ENCODE assay signal across 8 mouse cellular contexts in the genomic region with DNA sequence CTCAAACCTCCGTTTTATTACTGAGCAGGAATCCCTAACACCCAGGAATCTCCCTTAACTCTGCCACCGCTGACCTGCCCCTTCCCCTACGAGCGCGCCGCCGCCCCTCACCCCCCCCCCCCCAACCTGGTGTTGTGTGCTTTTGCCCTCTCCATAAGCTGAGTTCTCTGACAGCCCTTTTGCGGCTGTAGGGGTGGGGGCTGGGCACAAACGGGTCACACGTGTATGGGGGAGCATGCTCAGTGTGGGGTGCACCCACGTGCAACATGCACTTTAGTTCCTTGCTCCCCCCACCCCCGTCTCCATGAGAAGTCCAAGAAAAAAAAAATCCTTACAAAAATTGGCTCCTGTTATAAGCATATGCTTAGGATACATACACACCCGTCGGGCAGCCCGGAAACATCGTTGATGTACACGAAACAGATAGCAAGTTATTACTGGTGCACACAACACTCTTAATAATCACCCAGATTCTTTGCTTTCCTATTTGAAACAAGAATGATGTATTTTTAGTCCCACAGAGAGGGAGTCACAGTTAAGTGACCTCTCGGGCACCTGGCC. TPM values are rescaled to one million over a fixed set of nuclear protein-coding genes. Genes with fewer than 3 reads are reported as not detected.
DNase-seq lines count a peak whose midpoint lies in the region; ATAC-seq and TF ChIP-seq lines count a peak whose summit lies in the region.

No protein-coding gene starts in this region.

- H3K36me3 ChIP-seq in heart, adult 2 months (ENCODE audit: control insufficient read depth, insufficient read depth, low read length): no peaks in the 10 kb centered on the region; the same call in none of the 2 replicates
- peaks cover 7% of the 10 kb centered on the region for H3K36me3 ChIP-seq in C2C12 (ENCODE audit: control insufficient read depth, insufficient read depth)
- no peaks in the 10 kb centered on the region for H3K36me3 ChIP-seq in intestine, embryonic 14.5 days (ENCODE audit: control insufficient read depth, insufficient read depth, low read length)
- no peaks in the 10 kb centered on the region for H3K36me3 ChIP-seq in midbrain, embryonic 11.5 days (ENCODE audit: control insufficient read depth, insufficient read depth, low read length)

- H3K4me3 ChIP-seq in heart, adult 2 months: peak overlapping the region; percentile 71
- H3K4me3 ChIP-seq in C2C12 (ENCODE audit: insufficient read depth, poor library complexity, severe bottlenecking): peak overlapping the region; percentile 69
- peak overlapping the region; percentile 80 for H3K4me3 ChIP-seq in intestine, embryonic 14.5 days (ENCODE audit: low read depth, low read length)
- peak overlapping the region; percentile 96 for H3K4me3 ChIP-seq in midbrain, embryonic 11.5 days (ENCODE audit: low read depth, low read length)

- TF ChIP-seq POLR2A in heart, adult 2 months (IDR thresholded peaks at IDR 0.05; ENCODE audit: insufficient read depth, low read depth, low read length): no peak

- no peak for TF ChIP-seq CTCF in heart, adult 2 months (IDR thresholded peaks at IDR 0.05)
- no peak for TF ChIP-seq CTCF in C2C12 (IDR thresholded peaks at IDR 0.05; ENCODE audit: control insufficient read depth, insufficient read depth, insufficient read length)

- no peaks in the 10 kb centered on the region for H3K27me3 ChIP-seq in heart, adult 2 months (ENCODE audit: control insufficient read depth, insufficient read depth, low read length)
- H3K27me3 ChIP-seq in C2C12 (ENCODE audit: control insufficient read depth, insufficient read depth, insufficient read length): no peaks in the 10 kb centered on the region
- H3K27me3 ChIP-seq in intestine, embryonic 14.5 days (replicated peaks; ENCODE audit: control insufficient read depth, insufficient read depth, low read length): no peaks in the 10 kb centered on the region
- no peaks in the 10 kb centered on the region for H3K27me3 ChIP-seq in midbrain, embryonic 11.5 days (ENCODE audit: control insufficient read depth, insufficient read depth, low read length)

- peak in 1 of 2 experiments; percentile 44 for DNase-seq in heart, adult 2 months
- DNase-seq in heart, postnatal 10 days: no peak
- DNase-seq in cerebellum, postnatal 25 days: peak; percentile 40 to 70
- peak; percentile 68 for DNase-seq in intestine, embryonic 14.5 days (ENCODE audit: low spot score)
- DNase-seq in midbrain, embryonic 11.5 days (ENCODE audit: low spot score, missing footprints): no peak
- DNase-seq in thymus, postnatal 25 days: peak; percentile 66
- no peak for DNase-seq in adipocyte (ENCODE audit: low spot score)

- H3K79me3 ChIP-seq in C2C12 (ENCODE audit: low read depth): peaks cover 56% of the 10 kb centered on the region

- H3K9me3 ChIP-seq in intestine, embryonic 14.5 days (ENCODE audit: control insufficient read depth, low read length): no peaks in the 10 kb centered on the region
- no peaks in the 10 kb centered on the region for H3K9me3 ChIP-seq in midbrain, embryonic 11.5 days (ENCODE audit: control insufficient read depth, low read length)

- WGBS in heart, adult 2 months: under 1% methylated on average over 18 of the region's 18 CpGs
- WGBS in intestine, embryonic 14.5 days: under 1% methylated on average over 18 of the region's 18 CpGs
- WGBS in midbrain, embryonic 11.5 days: under 1% methylated on average over 14 of the region's 18 CpGs

- no peak for ATAC-seq in intestine, embryonic 14.5 days (replicated peaks; ENCODE audit: low FRiP score, low TSS enrichment, low read depth)
- no peak for ATAC-seq in midbrain, embryonic 11.5 days (ENCODE audit: low FRiP score)

- peaks cover 23% of the 10 kb centered on the region for H3K4me1 ChIP-seq in heart, adult 2 months (ENCODE audit: control insufficient read depth, insufficient read depth, low read length)
- peaks cover 62% of the 10 kb centered on the region for H3K4me1 ChIP-seq in intestine, embryonic 14.5 days (replicated peaks; ENCODE audit: control insufficient read depth, insufficient read depth, low read length)
- H3K4me1 ChIP-seq in midbrain, embryonic 11.5 days (ENCODE audit: control insufficient read depth, insufficient read depth, low read length): peaks cover 64% of the 10 kb centered on the region

- no peak for TF ChIP-seq EP300 in heart, adult 2 months (IDR thresholded peaks at IDR 0.05; ENCODE audit: insufficient read depth, low read depth, low read length)

- H3K9ac ChIP-seq in heart, adult 2 months (ENCODE audit: low read depth, low read length): peak overlapping the region; percentile 80
- peak overlapping the region; percentile 84 for H3K9ac ChIP-seq in intestine, embryonic 14.5 days (ENCODE audit: low read length)
- peak overlapping the region; percentile 94 for H3K9ac ChIP-seq in midbrain, embryonic 11.5 days (ENCODE audit: low read length)

- H3K79me2 ChIP-seq in heart, adult 2 months (replicated peaks; ENCODE audit: control insufficient read depth, insufficient read depth, low read length): peaks cover 7% of the 10 kb centered on the region
- peaks cover 71% of the 10 kb centered on the region for H3K79me2 ChIP-seq in C2C12 (ENCODE audit: control insufficient read depth, insufficient read depth)

- peak overlapping the region; percentile 83 for H3ac ChIP-seq in C2C12 (ENCODE audit: control insufficient read depth, insufficient read length, low read depth)

- H3K27ac ChIP-seq in heart, adult 2 months: peak overlapping the region; percentile 96
- H3K27ac ChIP-seq in intestine, embryonic 14.5 days (ENCODE audit: low read depth): peak overlapping the region; percentile 93
- H3K27ac ChIP-seq in midbrain, embryonic 11.5 days (ENCODE audit: low read depth, low read length): peak overlapping the region; percentile 35

- peak overlapping the region; percentile 81 for H3K4me2 ChIP-seq in intestine, embryonic 14.5 days (ENCODE audit: low read length)
- peak overlapping the region; percentile 85 for H3K4me2 ChIP-seq in midbrain, embryonic 11.5 days

- intact Hi-C loops in heart, adult 2 months (cut with DNase I): loop anchor here (2.0 to 10.0 kb wide), 4 partner anchors 115 to 312 kb away; a partner anchor contains a TSS
- intact Hi-C loops in heart, postnatal 10 days (cut with DNase I): loop anchor here (10.0 kb wide), 1 partner anchor 302 kb away; no protein-coding TSS in a partner anchor

TF ChIP-seq in C2C12, 6 proteins besides CTCF, POLR2A, EP300 and RAD21:
- TF ChIP-seq MYOD1 (IDR thresholded peaks at IDR 0.05; ENCODE audit: control insufficient read depth, insufficient read length, low read depth): no peak

RNA-seq across cellular contexts. Expression of a gene that starts 1.0 kb away (rescaled TPM):
- total RNA-seq in heart, adult 2 months (2021): 10 to 100 TPM; 53.3 to 59.4 TPM
- polyA plus RNA-seq in heart, adult 2 months (2012; rRNA removed): 52.3 and 54.0 TPM in 2 replicates
- 10 to 100 TPM; 64.5 to 65.1 TPM for total RNA-seq in heart, postnatal 10 days (2021)
- polyA plus RNA-seq in C2C12 (2012; fragmentation: generic; extraction: Trizol): 56.7 TPM
- 17.7 and 19.8 TPM in 2 replicates for polyA plus RNA-seq in intestine, embryonic 14.5 days (2014; fragmentation: Nextera tagmentation; extraction: Ambion mirVana)
- 11.3 and 13.8 TPM in 2 replicates for polyA plus RNA-seq in midbrain, embryonic 11.5 days (2014; fragmentation: Nextera tagmentation; extraction: Ambion mirVana)

RNA-seq across cellular contexts. Expression of a gene that starts 2.9 kb away (rescaled TPM):
- total RNA-seq in heart, adult 2 months (2021): 10 to 100 TPM in 1 of 2 experiments, 1 to 10 TPM in 1; 9.2 to 10.6 TPM
- polyA plus RNA-seq in heart, adult 2 months (2012; rRNA removed): 19.4 and 20.3 TPM in 2 replicates
- total RNA-seq in heart, postnatal 10 days (2021): 10 to 100 TPM; 12.8 to 15.0 TPM
- polyA plus RNA-seq in C2C12 (2012; fragmentation: generic; extraction: Trizol): 64.3 TPM
- 7.3 and 8.3 TPM in 2 replicates for polyA plus RNA-seq in intestine, embryonic 14.5 days (2014; fragmentation: Nextera tagmentation; extraction: Ambion mirVana)
- polyA plus RNA-seq in midbrain, embryonic 11.5 days (2014; fragmentation: Nextera tagmentation; extraction: Ambion mirVana): 9.5 and 13.5 TPM in 2 replicates

RNA-seq across cellular contexts. Expression of a gene that starts 22.5 kb away (rescaled TPM):
- total RNA-seq in heart, adult 2 months (2021): 1 to 10 TPM; 2.4 to 2.9 TPM
- polyA plus RNA-seq in heart, adult 2 months (2012; rRNA removed): 1.4 and 2.0 TPM in 2 replicates
- total RNA-seq in heart, postnatal 10 days (2021): 1 to 10 TPM; 1.7 to 4.5 TPM
- 1.5 TPM for polyA plus RNA-seq in C2C12 (2012; fragmentation: generic; extraction: Trizol)
- polyA plus RNA-seq in intestine, embryonic 14.5 days (2014; fragmentation: Nextera tagmentation; extraction: Ambion mirVana): 2.2 and 3.2 TPM in 2 replicates
- 1.9 and 2.1 TPM in 2 replicates for polyA plus RNA-seq in midbrain, embryonic 11.5 days (2014; fragmentation: Nextera tagmentation; extraction: Ambion mirVana)

RNA-seq across cellular contexts. Expression of a gene that starts 23.4 kb away (rescaled TPM):
- 1 to 10 TPM; 8.3 to 9.8 TPM for total RNA-seq in heart, adult 2 months (2021)
- polyA plus RNA-seq in heart, adult 2 months (2012; rRNA removed): 13.5 and 14.2 TPM in 2 replicates
- total RNA-seq in heart, postnatal 10 days (2021): 10 to 100 TPM; 11.8 to 12.9 TPM
- 18.2 TPM for polyA plus RNA-seq in C2C12 (2012; fragmentation: generic; extraction: Trizol)
- 27.3 and 32.5 TPM in 2 replicates for polyA plus RNA-seq in intestine, embryonic 14.5 days (2014; fragmentation: Nextera tagmentation; extraction: Ambion mirVana)
- 25.5 and 27.3 TPM in 2 replicates for polyA plus RNA-seq in midbrain, embryonic 11.5 days (2014; fragmentation: Nextera tagmentation; extraction: Ambion mirVana)

RNA-seq across cellular contexts. Expression of a gene that starts 26.6 kb away (rescaled TPM):
- total RNA-seq in heart, adult 2 months (2021): not detected
- polyA plus RNA-seq in heart, adult 2 months (2012; rRNA removed): 0.06 TPM in 1 of 2 replicates, not detected in the other
- not detected for total RNA-seq in heart, postnatal 10 days (2021)
- polyA plus RNA-seq in C2C12 (2012; fragmentation: generic; extraction: Trizol): not detected
- not detected in 2 replicates for polyA plus RNA-seq in intestine, embryonic 14.5 days (2014; fragmentation: Nextera tagmentation; extraction: Ambion mirVana)
- 0.10 TPM in 1 of 2 replicates, not detected in the other for polyA plus RNA-seq in midbrain, embryonic 11.5 days (2014; fragmentation: Nextera tagmentation; extraction: Ambion mirVana)

Comparison
In these comparisons a context has a peak if more than half of its experiments do, and no peak if none do; other contexts are left out.
1. DNase-seq: peak in cerebellum, postnatal 25 days (2 of 2), intestine, embryonic 14.5 days (single experiment) and thymus, postnatal 25 days (single experiment); none in heart, postnatal 10 days (0 of 2), midbrain, embryonic 11.5 days (single experiment) and adipocyte (single experiment).
2. H3K27ac ChIP-seq: peak in every context shown above with its lines; median percentile 96 in heart, adult 2 months; 93 in intestine, embryonic 14.5 days; 35 in midbrain, embryonic 11.5 days.
3. Peak in every context shown above with its lines, with median percentiles within 50 percentile points of each other: H3K4me3 ChIP-seq and H3K9ac ChIP-seq.